Mouse (Mus musculus) adrenal gland, postnatal 0 days (tissue): Measurements from ENCODE around the gene Epsti1. TPM values are rescaled to one million over a fixed set of nuclear protein-coding genes. Genes with fewer than 3 reads are reported as not detected.

Experiments used
- polyA plus RNA-seq: library from polyadenylated mRNA; unstranded; fragments of >200 nt; fragmentation: Nextera tagmentation; extraction: Ambion mirVana; gene quantifications from 2 replicates; pipeline ENCODE4 v1.2.1, GENCODE M21; 2015

Gene Epsti1
- 2.4 and 2.7 TPM in 2 replicates for polyA plus RNA-seq

DNA sequence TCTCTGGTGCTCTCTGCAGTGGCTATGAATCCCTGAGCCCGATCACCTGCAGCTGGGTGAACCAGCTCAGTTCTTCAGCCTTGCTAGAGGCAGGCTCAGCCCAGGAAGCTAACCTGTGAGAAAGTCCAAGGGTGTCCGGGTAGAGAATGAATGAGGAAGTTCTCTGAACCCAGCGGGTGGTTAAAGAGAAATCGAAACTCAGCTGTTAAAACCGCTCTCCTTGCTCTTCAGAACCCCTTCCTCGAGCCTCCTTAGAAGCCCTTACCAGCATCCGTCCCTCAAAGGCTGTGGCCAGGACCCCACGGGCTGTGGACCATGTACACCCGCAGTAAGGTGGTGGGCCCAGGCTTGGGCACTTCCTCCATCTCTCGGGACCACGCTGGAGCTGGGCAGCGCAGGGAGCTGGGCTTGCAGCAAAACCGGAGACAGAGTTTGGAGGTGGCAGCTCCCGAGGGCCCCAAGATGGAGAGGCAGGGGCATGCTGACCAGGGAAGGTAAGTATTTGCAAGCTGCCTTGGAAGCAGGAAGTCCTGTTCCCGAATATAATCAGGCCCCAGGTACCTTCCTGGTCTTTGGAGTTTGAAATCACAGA lies at the start of gene Epsti1:
Gene Epsti1 (plus strand): TSS at position 69 of the 592 bp plus-strand sequence.

GRCm38 (mm10) chr14:77874304-77875241 lies 29.5 kb upstream of the Epsti1 start, which contains the start of gene Dnajc15:
TSS of gene Dnajc15 (minus strand) at chr14:77875125.

Other genes with a start within 250 kb of the Epsti1 start
- 833 and 1,068 TPM in 2 replicates for gene Dnajc15, start 29.1 kb upstream of the Epsti1 start, polyA plus RNA-seq
- gene Fam216b, start 184.8 kb downstream of the Epsti1 start, polyA plus RNA-seq = not detected in 2 replicates